Mouse (Mus musculus): ENCODE measurements around the gene Cyb561d2. TPM values are rescaled to one million over a fixed set of nuclear protein-coding genes. Genes with fewer than 3 reads are reported as not detected.

Cyb561d2 gene
- polyA plus RNA-seq, 1 experiment from 2014 or later: 34.7 TPM

DNA sequence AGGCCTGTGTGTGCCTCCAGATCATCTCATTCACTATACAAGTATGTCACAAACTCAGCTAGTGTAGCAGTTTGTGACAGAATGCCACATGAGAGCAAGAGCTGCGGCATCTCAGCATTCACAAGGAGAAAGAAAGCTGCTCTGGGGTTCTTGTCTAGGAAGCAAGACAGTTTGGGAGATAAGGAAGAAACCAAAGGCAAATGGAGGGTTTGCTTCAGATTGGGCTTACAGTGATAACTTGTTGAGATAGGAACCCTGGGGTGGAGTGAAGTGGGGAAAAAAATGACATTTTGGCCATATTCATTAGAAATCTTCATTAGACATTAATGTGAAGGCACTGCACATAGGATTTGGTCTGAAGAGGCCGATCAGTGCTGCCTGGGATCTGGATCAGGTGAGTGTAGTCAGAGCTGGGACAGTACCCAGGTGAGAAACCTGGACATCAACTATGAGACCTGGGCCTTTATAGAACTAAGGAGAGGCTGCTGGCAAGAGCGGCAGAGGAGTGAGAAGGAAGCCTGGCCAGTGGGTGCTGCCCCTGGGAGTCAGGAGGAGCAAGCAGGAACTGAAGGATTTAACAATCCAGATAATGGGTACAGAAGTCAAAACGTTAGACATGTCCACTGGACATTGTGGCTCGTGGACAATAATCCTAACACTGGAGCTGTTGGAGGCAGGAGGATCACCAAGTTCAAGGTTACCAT lies 10.8 kb upstream of the Cyb561d2 start:
- H3K4me3 ChIP-seq (ENCODE audit: low read depth, low read length): no peak overlapping the region
- no peak for ATAC-seq
- TF ChIP-seq CTCF (IDR thresholded peaks at IDR 0.05): no peak
- TF ChIP-seq EP300 (IDR thresholded peaks at IDR 0.05): no peak
- H3K36me3 ChIP-seq (ENCODE audit: insufficient read depth, low read length): peaks cover 9% of the 10 kb centered on the region; the same call in 1 of the 2 replicates
- H3K9ac ChIP-seq (replicated peaks; ENCODE audit: low read depth): no peak overlapping the region
- H3K4me2 ChIP-seq (replicated peaks; ENCODE audit: low read depth, low read length): peak overlapping the region; percentile 78
- WGBS: 75% methylated on average over 5 of the region's 5 CpGs
- H3K27me3 ChIP-seq (replicated peaks; ENCODE audit: insufficient read depth, low read length): no peaks in the 10 kb centered on the region
- peak overlapping the region; percentile 82; the same call in 1 of the 2 replicates for H3K27ac ChIP-seq (ENCODE audit: low read length)
- DNase-seq (ENCODE audit: low spot score): no peak
- peaks cover 36% of the 10 kb centered on the region for H3K4me1 ChIP-seq (ENCODE audit: insufficient read depth, low read depth, low read length)
- H3K9me3 ChIP-seq (ENCODE audit: low read length): no peaks in the 10 kb centered on the region

DNA sequence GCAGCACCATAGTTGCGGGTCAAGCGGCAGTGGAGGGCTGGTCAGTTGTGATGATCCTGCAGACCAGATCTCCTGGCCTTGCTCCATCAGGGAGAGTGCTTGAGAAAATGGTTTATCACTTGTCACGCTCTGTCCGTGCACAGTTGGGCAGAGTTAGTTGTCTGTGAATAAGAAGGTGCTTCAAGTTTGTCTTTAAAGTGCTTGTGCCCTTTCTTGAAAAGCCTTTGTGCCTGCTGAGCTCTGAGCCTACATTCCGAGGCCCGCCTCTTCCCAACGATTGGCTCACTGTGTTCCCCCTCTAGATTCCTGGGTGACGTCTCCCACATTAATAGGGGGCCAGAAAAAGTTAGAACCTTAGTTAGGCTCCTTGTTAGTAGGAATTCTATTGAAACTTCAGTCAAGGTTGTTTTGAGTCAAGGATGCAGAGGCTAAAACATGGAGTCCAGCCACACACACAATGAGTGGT lies 9.9 kb upstream of the Cyb561d2 start:
- 5% methylated on average over 8 of the region's 8 CpGs for WGBS
- Histone ChIP-seq H3K36me3 (ENCODE audit: insufficient read depth, low read length) (no peaks in the 10 kb centered on the region), H3K4me3 (ENCODE audit: low read depth, low read length) (peak overlapping the region; percentile 42), H3K9ac (replicated peaks; ENCODE audit: low read depth) (peak overlapping the region; percentile 39; the same call in 1 of the 2 replicates), H3K27ac (ENCODE audit: low read length) (0 out of 2 replicates have a peak overlapping the region, but pooled peaks have one; percentile 26), H3K4me1 (ENCODE audit: insufficient read depth, low read depth, low read length) (peaks cover 38% of the 10 kb centered on the region), H3K27me3 (replicated peaks; ENCODE audit: insufficient read depth, low read length) (no peaks in the 10 kb centered on the region), H3K9me3 (ENCODE audit: low read length) (no peaks in the 10 kb centered on the region), H3K4me2 (replicated peaks; ENCODE audit: low read depth, low read length) (peak overlapping the region; percentile 68)
- TF ChIP-seq CTCF (IDR thresholded peaks at IDR 0.05) (no peak), EP300 (IDR thresholded peaks at IDR 0.05) (no peak)
- ATAC-seq: no peak
- DNase-seq (ENCODE audit: low spot score): no peak

DNA sequence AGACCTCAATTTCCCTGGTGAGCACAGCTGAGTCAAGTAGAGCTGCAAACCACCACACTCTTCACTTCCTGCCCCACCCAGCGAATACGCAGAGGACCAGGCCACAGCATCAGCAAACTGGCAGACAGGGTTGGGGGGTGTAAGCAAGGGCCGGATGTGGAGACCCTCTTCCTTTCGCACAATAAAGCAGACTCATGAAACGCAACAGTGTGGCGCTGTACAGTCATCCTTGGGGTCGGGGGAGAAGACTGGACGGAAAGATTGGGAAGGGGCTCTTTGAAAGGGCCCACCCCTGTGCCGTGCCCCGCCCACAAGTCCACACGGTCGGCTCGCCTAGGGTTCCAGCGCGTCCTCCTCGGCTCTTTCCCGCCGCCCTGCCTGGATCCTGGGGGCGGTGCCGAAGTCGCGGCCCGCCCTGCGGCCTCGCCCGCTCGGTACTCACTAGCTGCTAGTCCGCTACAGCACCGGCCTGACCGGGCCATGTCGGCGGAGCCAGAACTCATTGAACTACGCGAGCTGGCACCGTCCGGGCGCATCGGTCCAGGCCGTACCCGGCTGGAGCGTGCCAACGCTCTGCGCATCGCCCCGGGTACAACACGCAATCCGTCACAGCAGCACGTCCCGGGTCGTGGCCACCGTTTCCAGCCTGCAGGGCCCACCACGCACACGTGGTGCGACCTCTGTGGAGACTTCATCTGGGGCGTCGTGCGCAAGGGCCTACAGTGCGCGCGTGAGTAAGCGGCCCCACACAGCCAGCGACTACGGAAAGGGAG lies 9.3 kb upstream of the Cyb561d2 start, which contains the start of gene Rassf1:
Rassf1 (plus strand) TSS at position 439 of the 773 bp plus-strand sequence.
- ATAC-seq (peak; percentile 15), DNase-seq (ENCODE audit: low spot score) (peak; percentile 75)
- H3K27me3 ChIP-seq (replicated peaks; ENCODE audit: insufficient read depth, low read length): no peaks in the 10 kb centered on the region
- 4% methylated on average over 61 of the region's 63 CpGs for WGBS
- no peaks in the 10 kb centered on the region for H3K9me3 ChIP-seq (ENCODE audit: low read length)
- H3K9ac ChIP-seq (replicated peaks; ENCODE audit: low read depth): peak within 1 kb of the TSS; percentile 39; the same call in 1 of the 2 replicates
- peaks cover 32% of the 10 kb centered on the region for H3K4me1 ChIP-seq (ENCODE audit: insufficient read depth, low read depth, low read length)
- no peaks in the 10 kb centered on the region for H3K36me3 ChIP-seq (ENCODE audit: insufficient read depth, low read length)
- peak within 1 kb of the TSS; percentile 68 for H3K4me2 ChIP-seq (replicated peaks; ENCODE audit: low read depth, low read length)
- H3K4me3 ChIP-seq (ENCODE audit: low read depth, low read length): peak within 1 kb of the TSS; percentile 42
- H3K27ac ChIP-seq (ENCODE audit: low read length): 0 out of 2 replicates have a peak within 1 kb of the TSS, but pooled peaks have one; percentile 26
- TF ChIP-seq EP300 (IDR thresholded peaks at IDR 0.05) (no peak), CTCF (IDR thresholded peaks at IDR 0.05) (no peak)

DNA sequence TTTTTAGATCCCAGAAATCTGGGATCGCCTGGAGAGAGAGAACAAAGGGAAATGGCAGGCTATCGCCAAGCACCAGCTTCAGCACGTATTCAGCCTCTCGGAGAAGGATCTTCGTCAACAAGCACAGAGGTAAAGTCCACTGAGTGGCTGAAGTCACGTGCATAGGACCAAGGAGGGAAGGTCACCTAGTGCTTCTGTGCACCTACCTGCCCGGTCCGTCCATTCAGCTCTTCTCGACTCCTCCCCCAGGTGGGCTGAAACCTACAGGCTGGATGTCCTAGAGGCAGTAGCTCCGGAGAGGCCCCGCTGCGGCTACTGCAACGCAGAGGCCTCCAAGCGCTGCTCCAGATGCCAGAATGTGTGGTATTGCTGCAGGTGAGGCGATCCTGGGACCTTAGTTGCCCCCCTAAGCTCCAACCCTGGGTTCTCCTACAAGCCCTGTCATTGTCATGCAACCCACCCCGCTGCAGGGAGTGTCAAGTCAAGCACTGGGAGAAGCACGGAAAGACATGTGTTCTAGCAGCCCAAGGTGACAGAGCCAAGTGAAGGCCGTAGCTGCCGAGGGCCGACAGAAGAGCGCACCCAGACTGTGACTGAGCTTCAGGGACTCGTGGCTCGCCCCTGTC lies 8.6 kb upstream of the Cyb561d2 start:
- ATAC-seq (no peak), DNase-seq (ENCODE audit: low spot score) (peak; percentile 57)
- no peak overlapping the region for H3K4me3 ChIP-seq (ENCODE audit: low read depth, low read length)
- no peaks in the 10 kb centered on the region for H3K9me3 ChIP-seq (ENCODE audit: low read length)
- H3K4me2 ChIP-seq (replicated peaks; ENCODE audit: low read depth, low read length): peak overlapping the region; percentile 68
- no peaks in the 10 kb centered on the region for H3K27me3 ChIP-seq (replicated peaks; ENCODE audit: insufficient read depth, low read length)
- H3K9ac ChIP-seq (replicated peaks; ENCODE audit: low read depth): 0 out of 2 replicates have a peak overlapping the region, but pooled peaks have one; percentile 39
- H3K27ac ChIP-seq (ENCODE audit: low read length): no peak overlapping the region
- H3K4me1 ChIP-seq (ENCODE audit: insufficient read depth, low read depth, low read length): peaks cover 28% of the 10 kb centered on the region
- no peaks in the 10 kb centered on the region for H3K36me3 ChIP-seq (ENCODE audit: insufficient read depth, low read length)
- WGBS: 38% methylated on average over 23 of the region's 23 CpGs
- TF ChIP-seq CTCF (IDR thresholded peaks at IDR 0.05): no peak
- no peak for TF ChIP-seq EP300 (IDR thresholded peaks at IDR 0.05)

DNA sequence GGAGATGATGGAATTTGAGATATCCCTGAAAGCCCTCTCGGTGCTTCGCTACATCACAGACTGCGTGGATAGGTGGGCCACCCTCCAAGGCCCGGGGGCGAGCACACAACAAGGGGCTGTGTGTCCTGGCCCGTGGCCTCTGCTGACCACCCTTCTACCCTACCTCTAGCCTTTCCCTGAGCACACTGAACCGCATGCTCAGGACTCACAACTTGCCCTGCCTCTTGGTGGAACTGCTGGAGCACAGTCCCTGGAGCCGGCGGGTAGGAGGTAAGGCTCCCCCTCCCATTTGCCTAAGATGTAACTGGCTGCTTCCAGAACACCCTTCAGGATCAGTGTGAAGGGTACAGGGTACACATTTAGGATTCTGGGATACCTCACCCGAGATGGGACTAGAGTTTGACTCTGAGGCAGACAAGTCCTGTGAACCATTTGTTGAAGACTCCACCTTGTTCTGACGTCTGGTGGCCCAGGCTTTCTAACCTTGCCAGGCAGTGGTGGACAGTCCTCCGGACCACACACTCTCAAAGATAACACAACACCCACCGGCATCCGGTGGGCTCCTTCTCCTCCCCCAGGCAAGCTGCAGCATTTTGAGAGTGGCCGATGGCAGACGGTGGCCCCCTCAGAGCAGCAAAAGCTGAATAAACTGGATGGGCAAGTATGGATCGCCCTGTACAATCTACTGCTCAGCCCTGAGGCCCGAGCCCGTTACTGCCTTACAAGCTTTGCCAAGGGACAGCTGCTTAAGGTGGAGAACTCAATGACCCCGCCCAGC lies 7.5 kb upstream of the Cyb561d2 start:
- no peak for DNase-seq (ENCODE audit: low spot score)
- Histone ChIP-seq H3K9me3 (ENCODE audit: low read length) (no peaks in the 10 kb centered on the region), H3K27me3 (replicated peaks; ENCODE audit: insufficient read depth, low read length) (no peaks in the 10 kb centered on the region), H3K4me2 (replicated peaks; ENCODE audit: low read depth, low read length) (no peak overlapping the region), H3K9ac (replicated peaks; ENCODE audit: low read depth) (no peak overlapping the region), H3K4me1 (ENCODE audit: insufficient read depth, low read depth, low read length) (peaks cover 28% of the 10 kb centered on the region), H3K4me3 (ENCODE audit: low read depth, low read length) (no peak overlapping the region), H3K27ac (ENCODE audit: low read length) (no peak overlapping the region), H3K36me3 (ENCODE audit: insufficient read depth, low read length) (0 out of 2 replicates have a peak, but pooled peaks cover under 1% of the 10 kb centered on the region)
- TF ChIP-seq CTCF (IDR thresholded peaks at IDR 0.05) (no peak), EP300 (IDR thresholded peaks at IDR 0.05) (no peak)
- no peak for ATAC-seq
- 69% methylated on average over 20 of the region's 20 CpGs for WGBS
